ENCODE assay signal across 9 mouse cellular contexts in the genomic region with DNA sequence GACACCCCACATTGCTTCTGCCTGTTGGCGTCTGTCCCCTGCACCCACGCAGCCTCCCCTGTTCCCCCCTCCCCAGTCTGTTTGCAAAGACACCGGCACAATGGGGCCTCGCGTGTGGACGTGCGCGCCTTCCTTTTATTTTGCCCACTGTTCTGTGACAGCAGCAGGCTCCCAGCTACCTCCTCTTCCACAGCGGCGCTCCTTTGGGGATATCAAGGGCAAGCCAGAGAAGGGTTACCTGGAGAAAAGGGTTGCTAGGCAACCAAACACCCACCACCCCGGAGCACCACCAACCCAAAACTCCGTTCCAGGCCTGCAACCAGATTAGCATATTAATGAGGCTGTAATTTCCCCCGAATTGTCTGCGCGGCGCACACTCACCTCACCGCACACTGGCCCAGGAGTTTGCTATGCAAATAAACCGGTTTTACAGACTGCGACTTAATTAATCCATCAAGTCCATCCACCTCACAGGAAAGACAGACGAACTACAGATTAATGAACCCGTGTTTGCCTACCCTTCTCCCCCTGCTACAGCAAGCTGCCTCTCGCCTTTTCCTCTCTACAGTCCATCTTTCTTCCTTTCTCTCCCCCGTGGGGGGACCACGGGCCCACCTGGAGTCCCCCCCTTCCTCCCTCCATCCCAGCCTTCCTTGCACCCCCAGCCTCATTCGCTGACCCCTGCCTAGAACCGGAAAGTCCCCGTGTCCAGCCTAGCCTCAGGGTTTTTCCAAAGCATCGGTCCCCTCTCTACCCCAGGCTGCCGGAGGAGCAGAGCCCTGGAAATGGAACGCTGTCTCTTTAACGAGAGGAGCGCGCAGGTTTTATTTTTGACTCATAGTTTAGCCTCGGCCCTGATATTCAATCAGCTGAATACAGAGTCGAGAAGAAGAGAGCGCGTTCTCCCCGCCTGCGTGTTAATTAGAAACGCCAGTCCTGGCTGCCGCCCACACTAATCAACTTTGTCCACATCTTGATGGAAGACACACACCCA. TPM values are rescaled to one million over a fixed set of nuclear protein-coding genes. Genes with fewer than 3 reads are reported as not detected.
DNase-seq lines count a peak whose midpoint lies in the region; ATAC-seq lines count a peak whose summit lies in the region.
"Had no signal": no experiment of that assay in that cellular context is flagged by ENCODE, and none has a peak within 500 bp of the region (broad histone marks: within the 10 kb centered on the region; RNA-seq: fewer than 3 reads in every experiment).

No protein-coding gene starts in this region.

- peak overlapping the region; percentile 53 for H3K9ac ChIP-seq in hindbrain, embryonic 16.5 days (ENCODE audit: low read depth, low read length)
- H3K9ac ChIP-seq in midbrain, embryonic 15.5 days, result peak overlapping the region; percentile 35

- H3K36me3 ChIP-seq in hindbrain, embryonic 16.5 days (ENCODE audit: control insufficient read depth, insufficient read depth, low read length), result no peaks in the 10 kb centered on the region
- no peaks in the 10 kb centered on the region for H3K36me3 ChIP-seq in midbrain, embryonic 15.5 days (replicated peaks)

- H3K9me3 ChIP-seq in hindbrain, embryonic 16.5 days (ENCODE audit: control insufficient read depth, low read length), result peaks cover 5% of the 10 kb centered on the region
- no peaks in the 10 kb centered on the region for H3K9me3 ChIP-seq in midbrain, embryonic 15.5 days

- ATAC-seq in hindbrain, embryonic 16.5 days, result peak; percentile 88
- ATAC-seq in midbrain, embryonic 15.5 days (replicated peaks), result peak; percentile 85
- ATAC-seq: intestine, postnatal 0 days had no signal

- H3K4me3 ChIP-seq in hindbrain, embryonic 16.5 days (ENCODE audit: low read length), result peak overlapping the region; percentile 35
- peak overlapping the region; percentile 33 for H3K4me3 ChIP-seq in midbrain, embryonic 15.5 days

- H3K4me2 ChIP-seq in hindbrain, embryonic 16.5 days (ENCODE audit: low read length), result peak overlapping the region; percentile 55
- H3K4me2 ChIP-seq in midbrain, embryonic 15.5 days, result peak overlapping the region; percentile 58

- no peaks in the 10 kb centered on the region for H3K27me3 ChIP-seq in hindbrain, embryonic 16.5 days (replicated peaks; ENCODE audit: control insufficient read depth, insufficient read depth, low read length)
- peaks cover 7% of the 10 kb centered on the region; the same call in 1 of the 2 replicates for H3K27me3 ChIP-seq in midbrain, embryonic 15.5 days (replicated peaks)

- WGBS in hindbrain, embryonic 16.5 days, result under 1% methylated on average over 40 of the region's 41 CpGs
- under 1% methylated on average over 41 of the region's 41 CpGs for WGBS in midbrain, embryonic 15.5 days

- H3K4me1 ChIP-seq in hindbrain, embryonic 16.5 days (ENCODE audit: control insufficient read depth, insufficient read depth, low read depth, low read length), result peaks cover 16% of the 10 kb centered on the region
- peaks cover 25% of the 10 kb centered on the region for H3K4me1 ChIP-seq in midbrain, embryonic 15.5 days

- H3K27ac ChIP-seq in hindbrain, embryonic 16.5 days (ENCODE audit: low read depth, low read length), result peak overlapping the region; percentile 85
- peak overlapping the region; percentile 94 for H3K27ac ChIP-seq in midbrain, embryonic 15.5 days

- DNase-seq in embryo, embryonic 10.5 days (ENCODE audit: low spot score), result peak; percentile 36
- no peak for DNase-seq in embryo, embryonic 10 days (ENCODE audit: low spot score)
- DNase-seq in embryo, embryonic 11 days, result peak; percentile 46
- no peak for DNase-seq in thymus, postnatal 10 days (ENCODE audit: low spot score in 2 of 2)
- DNase-seq in urinary bladder, adult 18-20 months (ENCODE audit: low spot score in 2 of 2), result no peak
- no peak for DNase-seq in Muller cell, postnatal 12 days (ENCODE audit: inconsistent ontology term)

RNA-seq across cellular contexts. Expression of gene Lhx5, which starts 21.8 kb away (rescaled TPM):
- 20.1 and 24.3 TPM in 2 replicates for polyA plus RNA-seq in hindbrain, embryonic 16.5 days (2015; fragmentation: Nextera tagmentation; extraction: Ambion mirVana)
- 36.8 and 41.5 TPM in 2 replicates for polyA plus RNA-seq in midbrain, embryonic 15.5 days (2015; fragmentation: Nextera tagmentation; extraction: Ambion mirVana)

Comparison
In these comparisons a context has a peak if more than half of its experiments do, and no peak if none do; other contexts are left out.
1. DNase-seq: peak in embryo, embryonic 10.5 days (single experiment) and embryo, embryonic 11 days (single experiment); none in embryo, embryonic 10 days (single experiment), thymus, postnatal 10 days (0 of 2), urinary bladder, adult 18-20 months (0 of 2) and Muller cell, postnatal 12 days (single experiment).